ENCODE assay signal across 10 mouse cellular contexts in the genomic region with DNA sequence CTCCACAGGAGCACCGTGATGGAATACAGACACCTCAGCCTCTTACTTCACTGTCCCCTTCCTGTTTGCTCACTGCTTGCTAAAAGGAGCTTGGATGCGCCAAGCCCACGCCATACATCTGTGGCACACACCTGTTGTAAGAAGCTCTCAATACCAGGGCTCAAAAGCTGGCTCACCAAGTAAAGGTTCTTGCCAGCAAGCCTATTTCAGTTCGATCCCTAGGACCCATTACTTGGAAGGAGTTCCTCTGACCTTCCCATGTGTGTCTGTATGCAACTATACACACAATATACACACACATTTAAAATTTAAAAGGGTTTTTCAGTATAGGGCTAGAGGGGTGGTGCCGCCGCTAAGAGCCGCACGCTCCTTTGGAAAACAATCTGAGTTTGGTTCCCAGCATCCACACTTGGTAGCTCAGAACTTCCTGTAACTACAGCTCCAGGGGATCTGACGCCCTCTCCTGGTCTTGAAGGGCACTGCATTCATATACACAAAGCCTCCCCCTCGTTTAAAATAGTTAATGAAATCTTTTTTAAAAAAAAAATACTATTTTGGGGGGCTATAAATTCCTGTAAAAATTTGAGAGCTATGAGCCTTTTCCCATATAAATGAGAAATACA. TPM values are rescaled to one million over a fixed set of nuclear protein-coding genes. Genes with fewer than 3 reads are reported as not detected.
DNase-seq lines count a peak whose midpoint lies in the region; ATAC-seq and TF ChIP-seq lines count a peak whose summit lies in the region.
"Had no signal": no experiment of that assay in that cellular context is flagged by ENCODE, and none has a peak within 500 bp of the region (broad histone marks: within the 10 kb centered on the region; RNA-seq: fewer than 3 reads in every experiment).

No protein-coding gene starts in this region.

- H3K4me1 ChIP-seq in midbrain, embryonic 15.5 days = peaks cover 29% of the 10 kb centered on the region
- peaks cover 26% of the 10 kb centered on the region for H3K4me1 ChIP-seq in midbrain, embryonic 16.5 days (ENCODE audit: control insufficient read depth, insufficient read depth, low read length)
- H3K4me1 ChIP-seq in hindbrain, embryonic 16.5 days (ENCODE audit: control insufficient read depth, insufficient read depth, low read depth, low read length) = peaks cover 32% of the 10 kb centered on the region
- no peaks in the 10 kb centered on the region for H3K4me1 ChIP-seq in stomach, postnatal 0 days (replicated peaks; ENCODE audit: control insufficient read depth, insufficient read depth)

- TF ChIP-seq EP300 in stomach, postnatal 0 days (optimal IDR thresholded peaks at IDR 0.05) = no peak

- peak; percentile 46 for TF ChIP-seq CTCF in stomach, postnatal 0 days (IDR thresholded peaks at IDR 0.05; ENCODE audit: low read depth)

- H3K9me3 ChIP-seq in midbrain, embryonic 15.5 days = no peaks in the 10 kb centered on the region
- no peaks in the 10 kb centered on the region for H3K9me3 ChIP-seq in midbrain, embryonic 16.5 days (replicated peaks; ENCODE audit: control insufficient read depth, low read length, poor library complexity, severe bottlenecking)
- H3K9me3 ChIP-seq in hindbrain, embryonic 16.5 days (ENCODE audit: control insufficient read depth, low read length) = no peaks in the 10 kb centered on the region
- no peaks in the 10 kb centered on the region for H3K9me3 ChIP-seq in stomach, postnatal 0 days (ENCODE audit: control insufficient read depth, low read length)
- H3K9me3 ChIP-seq: limb, embryonic 12.5 days had no signal

- H3K36me3 ChIP-seq in midbrain, embryonic 15.5 days (replicated peaks) = peaks cover 6% of the 10 kb centered on the region; the same call in 1 of the 2 replicates
- H3K36me3 ChIP-seq in midbrain, embryonic 16.5 days (ENCODE audit: control insufficient read depth, insufficient read depth, low read length) = 0 out of 2 replicates have a peak, but pooled peaks cover 6% of the 10 kb centered on the region
- H3K36me3 ChIP-seq in hindbrain, embryonic 16.5 days (ENCODE audit: control insufficient read depth, insufficient read depth, low read length) = no peaks in the 10 kb centered on the region
- H3K36me3 ChIP-seq in stomach, postnatal 0 days (ENCODE audit: control insufficient read depth, insufficient read depth, low read length) = no peaks in the 10 kb centered on the region

- no peak overlapping the region for H3K9ac ChIP-seq in midbrain, embryonic 15.5 days
- H3K9ac ChIP-seq in midbrain, embryonic 16.5 days (ENCODE audit: low read depth, low read length) = no peak overlapping the region
- H3K9ac ChIP-seq in hindbrain, embryonic 16.5 days (ENCODE audit: low read depth, low read length) = no peak overlapping the region
- no peak overlapping the region for H3K9ac ChIP-seq in stomach, postnatal 0 days (ENCODE audit: low read length)
- H3K9ac ChIP-seq: limb, embryonic 12.5 days had no signal

- 88% methylated on average over 10 of the region's 10 CpGs for WGBS in midbrain, embryonic 15.5 days
- 89% methylated on average over 10 of the region's 10 CpGs for WGBS in midbrain, embryonic 16.5 days
- 85% methylated on average over 10 of the region's 10 CpGs for WGBS in hindbrain, embryonic 16.5 days
- 85% methylated on average over 10 of the region's 10 CpGs for WGBS in stomach, postnatal 0 days

- no peak overlapping the region for H3K4me3 ChIP-seq in midbrain, embryonic 15.5 days
- H3K4me3 ChIP-seq in midbrain, embryonic 16.5 days (ENCODE audit: low read depth, low read length) = no peak overlapping the region
- H3K4me3 ChIP-seq in hindbrain, embryonic 16.5 days (ENCODE audit: low read length) = no peak overlapping the region
- H3K4me3 ChIP-seq in stomach, postnatal 0 days (ENCODE audit: low read depth, low read length) = no peak overlapping the region

- peak overlapping the region; percentile 68; the same call in 1 of the 2 replicates for H3K4me2 ChIP-seq in midbrain, embryonic 15.5 days
- H3K4me2 ChIP-seq in midbrain, embryonic 16.5 days (ENCODE audit: low read length) = no peak overlapping the region
- peak overlapping the region; percentile 79 for H3K4me2 ChIP-seq in hindbrain, embryonic 16.5 days (ENCODE audit: low read length)
- no peak overlapping the region for H3K4me2 ChIP-seq in stomach, postnatal 0 days (replicated peaks; ENCODE audit: low read depth)

- H3K27me3 ChIP-seq in midbrain, embryonic 15.5 days (replicated peaks) = no peaks in the 10 kb centered on the region
- no peaks in the 10 kb centered on the region for H3K27me3 ChIP-seq in midbrain, embryonic 16.5 days (ENCODE audit: control insufficient read depth, insufficient read depth, low read depth, low read length)
- no peaks in the 10 kb centered on the region for H3K27me3 ChIP-seq in hindbrain, embryonic 16.5 days (replicated peaks; ENCODE audit: control insufficient read depth, insufficient read depth, low read length)
- H3K27me3 ChIP-seq in stomach, postnatal 0 days (ENCODE audit: control insufficient read depth, insufficient read depth, low read length) = no peaks in the 10 kb centered on the region

- no peak overlapping the region for H3K27ac ChIP-seq in midbrain, embryonic 15.5 days
- H3K27ac ChIP-seq in midbrain, embryonic 16.5 days (ENCODE audit: low read length) = no peak overlapping the region
- no peak overlapping the region; the same call in 1 of the 2 replicates for H3K27ac ChIP-seq in hindbrain, embryonic 16.5 days (ENCODE audit: low read depth, low read length)
- H3K27ac ChIP-seq in stomach, postnatal 0 days (replicated peaks) = no peak overlapping the region

- DNase-seq in cerebellum, adult 11 months = peak; percentile 56
- DNase-seq in stomach, postnatal 0 days (ENCODE audit: low spot score) = no peak
- no peak for DNase-seq in spleen, postnatal 14 days (ENCODE audit: low spot score in 2 of 2)
- DNase-seq in frontal cortex, postnatal 10 days (ENCODE audit: low spot score in 2 of 2) = no peak
- DNase-seq: spleen, adult 18-20 months had no signal

- no peak for ATAC-seq in cerebellum, adult (ENCODE audit: insufficient number of reproducible peaks, low FRiP score, low TSS enrichment)
- no peak for ATAC-seq in midbrain, embryonic 15.5 days (replicated peaks)
- no peak for ATAC-seq in midbrain, embryonic 16.5 days
- no peak for ATAC-seq in hindbrain, embryonic 16.5 days
- no peak for ATAC-seq in stomach, postnatal 0 days (ENCODE audit: low FRiP score, low TSS enrichment)

RNA-seq across cellular contexts. Expression of a gene that starts 3.6 kb away (rescaled TPM):
- polyA plus RNA-seq in midbrain, embryonic 15.5 days (2015; fragmentation: Nextera tagmentation; extraction: Ambion mirVana) = 12.0 and 13.3 TPM in 2 replicates
- polyA plus RNA-seq in midbrain, embryonic 16.5 days (2015; fragmentation: Nextera tagmentation; extraction: Ambion mirVana) = 8.9 and 9.5 TPM in 2 replicates
- polyA plus RNA-seq in hindbrain, embryonic 16.5 days (2015; fragmentation: Nextera tagmentation; extraction: Ambion mirVana) = 11.7 and 11.8 TPM in 2 replicates
- polyA plus RNA-seq in stomach, postnatal 0 days (2015; fragmentation: Nextera tagmentation; extraction: Ambion mirVana) = 1.6 and 1.7 TPM in 2 replicates

RNA-seq across cellular contexts. Expression of a gene that starts 49.9 kb away (rescaled TPM):
- 0.08 and 0.13 TPM in 2 replicates for polyA plus RNA-seq in midbrain, embryonic 15.5 days (2015; fragmentation: Nextera tagmentation; extraction: Ambion mirVana)
- 0.07 and 0.11 TPM in 2 replicates for polyA plus RNA-seq in midbrain, embryonic 16.5 days (2015; fragmentation: Nextera tagmentation; extraction: Ambion mirVana)
- polyA plus RNA-seq in hindbrain, embryonic 16.5 days (2015; fragmentation: Nextera tagmentation; extraction: Ambion mirVana) = 0.09 and 0.15 TPM in 2 replicates
- 3.5 and 4.3 TPM in 2 replicates for polyA plus RNA-seq in stomach, postnatal 0 days (2015; fragmentation: Nextera tagmentation; extraction: Ambion mirVana)

RNA-seq across cellular contexts. Expression of a gene that starts 51.8 kb away (rescaled TPM):
- polyA plus RNA-seq in midbrain, embryonic 15.5 days (2015; fragmentation: Nextera tagmentation; extraction: Ambion mirVana) = 0.30 and 0.32 TPM in 2 replicates
- 0.17 and 0.26 TPM in 2 replicates for polyA plus RNA-seq in midbrain, embryonic 16.5 days (2015; fragmentation: Nextera tagmentation; extraction: Ambion mirVana)
- 0.26 and 0.27 TPM in 2 replicates for polyA plus RNA-seq in hindbrain, embryonic 16.5 days (2015; fragmentation: Nextera tagmentation; extraction: Ambion mirVana)
- 17.3 and 19.4 TPM in 2 replicates for polyA plus RNA-seq in stomach, postnatal 0 days (2015; fragmentation: Nextera tagmentation; extraction: Ambion mirVana)

Comparison
In these comparisons a context has a peak if more than half of its experiments do, and no peak if none do; other contexts are left out.
1. H3K4me2 ChIP-seq: peak in midbrain, embryonic 15.5 days (single experiment) and hindbrain, embryonic 16.5 days (single experiment); none in midbrain, embryonic 16.5 days (single experiment) and stomach, postnatal 0 days (single experiment).
2. RNA of a gene that starts 51.8 kb away (polyA plus RNA-seq): 17.3 to 19.4 TPM in stomach, postnatal 0 days; 0.30 to 0.32 TPM in midbrain, embryonic 15.5 days, 0.17 to 0.26 TPM in midbrain, embryonic 16.5 days and 0.26 to 0.27 TPM in hindbrain, embryonic 16.5 days; every median in the first group is over 10 times any median in the second.